Mouse (Mus musculus) layer of hippocampus, adult 11-12 months (tissue): ENCODE data around the gene Il17c.

Experiments
- DNase-seq: peaks from one replicate; pipeline ENCODE4 v3.0.0; 2022; ENCODE audit warnings: low spot score

Il17c gene

GRCm38 (mm10) chr8:122421376-122422070 is at the start of gene Il17c:
Gene Il17c, plus strand, starts transcription at chr8:122422020.
- no peak for DNase-seq

GRCm38 (mm10) chr8:122375320-122375719 is 46.5 kb upstream of the Il17c start:
- DNase-seq, result no peak

- DNase-seq, result no peak
These were observed 46.0 kb upstream of the Il17c start for GRCm38 (mm10) chr8:122375751-122376364.

- peak; percentile 99 for DNase-seq
These were observed 45.2 kb upstream of the Il17c start, which contains the start of gene Zc3h18 for GRCm38 (mm10) chr8:122376365-122377231. Gene Zc3h18, plus strand, starts transcription at chr8:122376609.

- DNase-seq, result no peak
These were observed 38.8 kb upstream of the Il17c start for GRCm38 (mm10) chr8:122383039-122383438.

GRCm38 (mm10) chr8:122389357-122389756 is 32.5 kb upstream of the Il17c start:
- DNase-seq, result no peak

- DNase-seq, result no peak
These were observed 31.1 kb upstream of the Il17c start for GRCm38 (mm10) chr8:122390758-122391157.

GRCm38 (mm10) chr8:122393717-122394116 is 28.1 kb upstream of the Il17c start:
- no peak for DNase-seq

- DNase-seq, result no peak
These were observed 26.5 kb upstream of the Il17c start for GRCm38 (mm10) chr8:122395291-122395690.

- DNase-seq, result no peak
These were observed 23.6 kb upstream of the Il17c start for GRCm38 (mm10) chr8:122398186-122398585.

GRCm38 (mm10) chr8:122405146-122405805 is 16.5 kb upstream of the Il17c start:
- no peak for DNase-seq

GRCm38 (mm10) chr8:122407678-122408077 is 14.1 kb upstream of the Il17c start:
- no peak for DNase-seq

GRCm38 (mm10) chr8:122414311-122414710 is 7.5 kb upstream of the Il17c start:
- no peak for DNase-seq

- no peak for DNase-seq
These were observed 6.3 kb upstream of the Il17c start for GRCm38 (mm10) chr8:122415554-122415953.

GRCm38 (mm10) chr8:122419881-122420555 is 1.8 kb upstream of the Il17c start:
- DNase-seq, result no peak

GRCm38 (mm10) chr8:122423217-122423616 is 1.4 kb downstream of the Il17c start:
- no peak for DNase-seq

- no peak for DNase-seq
These were observed 1.8 kb downstream of the Il17c start for GRCm38 (mm10) chr8:122423659-122424058.

- no peak for DNase-seq
These were observed 4.3 kb downstream of the Il17c start for GRCm38 (mm10) chr8:122426145-122426544.

GRCm38 (mm10) chr8:122427607-122428006 is 5.8 kb downstream of the Il17c start:
- DNase-seq, result no peak

- no peak for DNase-seq
These were observed 6.3 kb downstream of the Il17c start for GRCm38 (mm10) chr8:122428163-122428562.

GRCm38 (mm10) chr8:122430058-122430636 is 8.3 kb downstream of the Il17c start:
- no peak for DNase-seq
